Mouse (Mus musculus) thymus, postnatal 0 days (tissue): ENCODE measurements around the gene Spsb2. TPM values are rescaled to one million over a fixed set of nuclear protein-coding genes. Genes with fewer than 3 reads are reported as not detected.

Experiments
- DNase-seq: peaks from one replicate; pipeline ENCODE4 v3.0.0-alpha.2; 2015; ENCODE audit warnings: low spot score
- polyA plus RNA-seq: library from polyadenylated mRNA; unstranded; fragments of >200 nt; fragmentation: Nextera tagmentation; extraction: Ambion mirVana; gene quantifications from 2 replicates; pipeline ENCODE4 v1.2.1, GENCODE M21; 2015

The Spsb2 gene
- 8.9 and 9.4 TPM in 2 replicates for polyA plus RNA-seq

GRCm38 (mm10) chr6:124808358-124809012 lies at the start of gene Spsb2:
TSS of gene Spsb2 (plus strand) at chr6:124808661.
- peak; percentile 38 for DNase-seq

- DNase-seq, result no peak
Observed at GRCm38 (mm10) chr6:124758849-124759232, 49.6 kb upstream of the Spsb2 start.

- peak; percentile 88 for DNase-seq
Observed at GRCm38 (mm10) chr6:124759259-124759658, 49.2 kb upstream of the Spsb2 start.

- DNase-seq, result no peak
Observed at GRCm38 (mm10) chr6:124765951-124766350, 42.5 kb upstream of the Spsb2 start.

GRCm38 (mm10) chr6:124767536-124767919 lies 40.9 kb upstream of the Spsb2 start:
- no peak for DNase-seq

GRCm38 (mm10) chr6:124767920-124768703 lies 40.3 kb upstream of the Spsb2 start:
- DNase-seq, result no peak

GRCm38 (mm10) chr6:124768704-124769044 lies 39.8 kb upstream of the Spsb2 start:
- no peak for DNase-seq

- peak; percentile 70 for DNase-seq
Observed at GRCm38 (mm10) chr6:124769101-124769765, 39.2 kb upstream of the Spsb2 start, which contains the start of gene Eno2. TSS of gene Eno2 (minus strand) at chr6:124769673.

GRCm38 (mm10) chr6:124770013-124770412 lies 38.4 kb upstream of the Spsb2 start:
- DNase-seq, result no peak

- DNase-seq, result no peak
Observed at GRCm38 (mm10) chr6:124770511-124770910, 38.0 kb upstream of the Spsb2 start.

GRCm38 (mm10) chr6:124779222-124779983 lies 29.1 kb upstream of the Spsb2 start, which contains the start of gene Lrrc23:
TSS of gene Lrrc23 (minus strand) at chr6:124779727.
- peak; percentile 88 for DNase-seq

GRCm38 (mm10) chr6:124779984-124780416 lies 28.5 kb upstream of the Spsb2 start:
- DNase-seq, result no peak

GRCm38 (mm10) chr6:124780917-124781316 lies 27.5 kb upstream of the Spsb2 start:
- no peak for DNase-seq

GRCm38 (mm10) chr6:124782436-124782835 lies 26.0 kb upstream of the Spsb2 start:
- peak; percentile 40 for DNase-seq

GRCm38 (mm10) chr6:124786756-124787420 lies 21.6 kb upstream of the Spsb2 start:
- DNase-seq, result no peak

GRCm38 (mm10) chr6:124787722-124788121 lies 20.7 kb upstream of the Spsb2 start:
- DNase-seq, result no peak

- DNase-seq, result no peak
Observed at GRCm38 (mm10) chr6:124789519-124789918, 18.9 kb upstream of the Spsb2 start.

- DNase-seq, result no peak
Observed at GRCm38 (mm10) chr6:124790121-124790520, 18.3 kb upstream of the Spsb2 start.

GRCm38 (mm10) chr6:124791911-124792310 lies 16.6 kb upstream of the Spsb2 start:
- DNase-seq, result no peak

GRCm38 (mm10) chr6:124795781-124796180 lies 12.7 kb upstream of the Spsb2 start:
- no peak for DNase-seq

- DNase-seq, result no peak
Observed at GRCm38 (mm10) chr6:124796200-124796599, 12.3 kb upstream of the Spsb2 start.
